27 mouse cellular contexts compared by ENCODE assay signal in genomic region chr2:164542598-164542997, GRCm38 (mm10). TPM values are rescaled to one million over a fixed set of nuclear protein-coding genes. Genes with fewer than 3 reads are reported as not detected.
"Had no signal": no experiment of that assay in that cellular context is flagged by ENCODE, and none has a peak within 500 bp of the region (broad histone marks: within the 10 kb centered on the region; RNA-seq: fewer than 3 reads in every experiment).

No protein-coding gene starts in this region.

- H3K4me3 ChIP-seq: gastrocnemius, adult 2 months; heart, embryonic 10.5 days; heart, embryonic 12.5 days; hindbrain, embryonic 10.5 days; hindbrain, embryonic 12.5 days; intestine, embryonic 15.5 days; limb, embryonic 13.5 days; limb, embryonic 15.5 days; liver, embryonic 12.5 days had no signal

- H3K36me3 ChIP-seq: heart, embryonic 10.5 days; heart, embryonic 12.5 days; hindbrain, embryonic 10.5 days; hindbrain, embryonic 12.5 days; intestine, embryonic 15.5 days; limb, embryonic 13.5 days; limb, embryonic 15.5 days; liver, embryonic 12.5 days had no signal

- H3K4me1 ChIP-seq: heart, embryonic 12.5 days; hindbrain, embryonic 10.5 days; hindbrain, embryonic 12.5 days; liver, embryonic 12.5 days had no signal

- DNase-seq: gastrocnemius, adult 2 months; gastrocnemius, postnatal 10 days; gastrocnemius, postnatal 25 days; heart, adult 18-20 months; heart, postnatal 10 days; heart, postnatal 4 days; left cerebral cortex, postnatal 4 days had no signal

- H3K4me2 ChIP-seq: heart, embryonic 12.5 days; hindbrain, embryonic 12.5 days; hindbrain, embryonic 14.5 days; intestine, embryonic 15.5 days; limb, embryonic 13.5 days; limb, embryonic 15.5 days; liver, embryonic 12.5 days had no signal

- H3K9ac ChIP-seq: heart, embryonic 12.5 days; hindbrain, embryonic 12.5 days; hindbrain, embryonic 14.5 days; intestine, embryonic 15.5 days; limb, embryonic 13.5 days; limb, embryonic 15.5 days; liver, embryonic 12.5 days; liver, embryonic 14.5 days had no signal

- ATAC-seq: forebrain, embryonic 16.5 days; hindbrain, embryonic 16.5 days; inflammation-experienced regulatory T-cells, adult 6 months; intestine, embryonic 15.5 days; intestine, postnatal 0 days; liver, embryonic 12.5 days had no signal

- H3K27ac ChIP-seq: gastrocnemius, adult 2 months; heart, embryonic 10.5 days; hindbrain, embryonic 10.5 days; hindbrain, embryonic 12.5 days; hindbrain, embryonic 14.5 days; intestine, embryonic 15.5 days; limb, embryonic 13.5 days; limb, embryonic 15.5 days; liver, embryonic 12.5 days; liver, embryonic 14.5 days had no signal

- H3K9me3 ChIP-seq: heart, embryonic 10.5 days; hindbrain, embryonic 10.5 days; hindbrain, embryonic 12.5 days; intestine, embryonic 15.5 days; limb, embryonic 15.5 days; liver, embryonic 12.5 days had no signal

- H3K27me3 ChIP-seq: hindbrain, embryonic 12.5 days; intestine, embryonic 15.5 days; limb, embryonic 13.5 days; limb, embryonic 15.5 days had no signal

RNA-seq across cellular contexts. Expression of gene Wfdc2, which starts 19.6 kb away (rescaled TPM):
- polyA plus RNA-seq: inflammation-experienced regulatory T-cells, adult 6 months had no signal

RNA-seq across cellular contexts. Expression of gene Spint3, which starts 30.7 kb away (rescaled TPM):
- polyA plus RNA-seq: forebrain, embryonic 16.5 days; frontal cortex, adult 2 months; heart, embryonic 10.5 days; heart, embryonic 12.5 days; heart, embryonic 14.5 days; heart, embryonic 16.5 days; hindbrain, embryonic 10.5 days; hindbrain, embryonic 12.5 days; hindbrain, embryonic 14.5 days; hindbrain, embryonic 16.5 days; inflammation-experienced regulatory T-cells, adult 6 months; intestine, embryonic 15.5 days; intestine, postnatal 0 days; large intestine, adult 2 months; limb, embryonic 11.5 days; limb, embryonic 13.5 days; limb, embryonic 15.5 days; liver, adult 2 months; liver, embryonic 12.5 days; liver, embryonic 14.5 days had no signal

RNA-seq across cellular contexts. Expression of gene Wfdc6a, which starts 42.6 kb away (rescaled TPM):
- polyA plus RNA-seq: forebrain, embryonic 16.5 days; heart, embryonic 10.5 days; hindbrain, embryonic 10.5 days; hindbrain, embryonic 12.5 days; inflammation-experienced regulatory T-cells, adult 6 months; large intestine, adult 2 months; limb, embryonic 11.5 days; limb, embryonic 13.5 days had no signal

RNA-seq across cellular contexts. Expression of gene Eppin, which starts 50.8 kb away (rescaled TPM):
- polyA plus RNA-seq: forebrain, embryonic 16.5 days; frontal cortex, adult 2 months; heart, embryonic 10.5 days; heart, embryonic 12.5 days; heart, embryonic 14.5 days; heart, embryonic 16.5 days; hindbrain, embryonic 10.5 days; hindbrain, embryonic 12.5 days; hindbrain, embryonic 14.5 days; hindbrain, embryonic 16.5 days; inflammation-experienced regulatory T-cells, adult 6 months; intestine, embryonic 15.5 days; intestine, postnatal 0 days; large intestine, adult 2 months; limb, embryonic 11.5 days; limb, embryonic 13.5 days; limb, embryonic 15.5 days; liver, adult 2 months; liver, embryonic 12.5 days; liver, embryonic 14.5 days had no signal
